Mouse (Mus musculus) cortical plate, adult 2 months (tissue): ENCODE data around the gene St8sia1.
"Not testable (repeated sequence)": the region's sequence is repeated elsewhere in the genome, so short reads cannot be mapped to it uniquely, and the experiment has no call there.

Experiments used
- CTCF ChIP-seq: fragments of 200-500 bp; IDR thresholded peaks from 2 replicates; pipeline ENCODE4 v1.5.1; 2011; ENCODE audit warnings: mild to moderate bottlenecking, control low read depth, low read length; ENCODE audit not compliant: insufficient read depth; ENCODE audit errors: extremely low read depth
- POLR2A ChIP-seq: fragments of 200-500 bp; IDR thresholded peaks from 2 replicates; pipeline ENCODE4 v1.6.1; 2011; ENCODE audit warnings: mild to moderate bottlenecking, low read length, control low read depth; ENCODE audit not compliant: insufficient read depth; ENCODE audit errors: extremely low read depth

DNA sequence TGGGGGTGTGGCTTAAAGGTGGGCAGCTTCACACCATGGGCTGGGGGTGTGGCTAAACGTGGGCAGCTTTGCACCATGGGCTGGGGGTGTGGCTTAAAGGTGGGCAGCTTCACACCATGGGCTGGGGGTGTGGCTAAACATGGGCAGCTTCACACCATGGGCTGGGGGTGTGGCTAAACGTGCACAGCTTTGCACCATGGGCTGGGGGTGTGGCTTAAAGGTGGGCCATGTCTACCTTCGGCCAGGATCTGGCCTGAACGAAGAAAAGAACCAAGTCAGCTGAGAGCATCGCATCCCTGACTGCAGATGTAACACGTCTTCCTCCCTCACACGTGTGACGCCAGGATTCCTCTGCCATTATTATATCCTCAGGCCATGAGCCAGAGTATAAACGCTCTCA is 41.0 kb upstream of the St8sia1 start:
- TF ChIP-seq CTCF, POLR2A: not testable (repeated sequence)
